Mouse (Mus musculus) lung, embryonic 15.5 days (tissue): Measurements from ENCODE around the gene Galnt6. TPM values are rescaled to one million over a fixed set of nuclear protein-coding genes. Genes with fewer than 3 reads are reported as not detected.

Experiments used
- ATAC-seq: fragments of 200-750 bp; cut with Nextera tagmentation; 2 replicates; pipeline ENCODE4 v1.8.0; 2017; ENCODE audit warnings: moderate number of reproducible peaks, borderline replicate concordance; ENCODE audit not compliant: low FRiP score, low TSS enrichment; ENCODE audit errors: extremely low read depth
- H3K27ac ChIP-seq: fragments of 300-500 bp; sonication (generic); 2 replicates; pipeline ENCODE4 v1.5.1; 2015; ENCODE audit warnings: moderate library complexity, mild to moderate bottlenecking, inconsistent platforms
- H3K27me3 ChIP-seq: fragments of 300-500 bp; sonication (generic); 2 replicates; pipeline ENCODE4 v1.6.1; 2015; ENCODE audit warnings: inconsistent platforms
- H3K36me3 ChIP-seq: fragments of 300-500 bp; sonication (generic); 2 replicates; pipeline ENCODE4 v1.6.1; 2015; ENCODE audit warnings: inconsistent platforms
- H3K4me1 ChIP-seq: fragments of 300-500 bp; sonication (generic); 2 replicates; pipeline ENCODE4 v1.6.1; 2015; ENCODE audit warnings: inconsistent platforms
- H3K4me2 ChIP-seq: fragments of 300-500 bp; sonication (generic); 2 replicates; pipeline ENCODE4 v1.6.1; 2015; ENCODE audit warnings: inconsistent platforms, mild to moderate bottlenecking, moderate library complexity
- H3K4me3 ChIP-seq: fragments of 300-500 bp; sonication (generic); 2 replicates; pipeline ENCODE4 v1.5.1; 2015; ENCODE audit warnings: mild to moderate bottlenecking, inconsistent platforms
- H3K9ac ChIP-seq: fragments of 300-500 bp; sonication (generic); 2 replicates; pipeline ENCODE4 v1.6.1; 2015; ENCODE audit warnings: inconsistent platforms
- H3K9me3 ChIP-seq: fragments of 300-500 bp; sonication (generic); 2 replicates; pipeline ENCODE4 v1.6.1; 2016; ENCODE audit warnings: inconsistent platforms
- WGBS: fragments of 180-500 bp; shearing (Covaris S2); methylation state at CpG from one replicate; pipeline ENCODE4 v1.1.7; 2015; 5-methylcytosine and 5-hydroxymethylcytosine counted together
- polyA plus RNA-seq: library from polyadenylated mRNA; unstranded; fragments of >200 nt; fragmentation: Nextera tagmentation; extraction: Ambion mirVana; gene quantifications from 2 replicates; pipeline ENCODE4 v1.2.1, GENCODE M21; 2015

Galnt6 gene
- polyA plus RNA-seq, 1 experiment from 2014 or later, result 0.61 TPM

DNA sequence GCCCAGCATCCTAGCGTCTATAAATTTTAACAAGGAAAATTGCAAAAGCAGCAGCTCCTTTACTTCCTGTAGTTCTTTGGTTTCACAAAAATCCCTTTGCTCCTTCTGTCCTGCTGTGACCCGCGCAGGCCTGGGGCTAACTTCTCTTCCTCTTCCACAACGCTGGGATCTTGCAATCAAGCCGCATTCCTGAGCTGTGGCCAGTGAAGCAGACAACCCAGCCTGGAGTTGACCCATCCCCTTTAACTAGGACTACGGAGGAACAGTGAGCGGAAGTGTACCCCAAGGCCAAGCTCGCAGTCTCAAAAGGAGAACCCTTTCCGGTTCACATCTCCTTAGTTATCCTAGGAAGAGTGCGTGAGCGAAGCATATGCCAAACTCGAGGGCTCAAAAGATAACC lies 50.6 kb downstream of the Galnt6 start:
- H3K27ac ChIP-seq, result no peak overlapping the region
- 83% methylated on average over 12 of the region's 12 CpGs for WGBS
- H3K4me2 ChIP-seq, result no peak overlapping the region
- H3K9me3 ChIP-seq, result no peaks in the 10 kb centered on the region
- ATAC-seq, result no peak
- no peak overlapping the region for H3K4me3 ChIP-seq
- H3K4me1 ChIP-seq, result 0 out of 2 replicates have a peak, but pooled peaks cover 3% of the 10 kb centered on the region
- no peaks in the 10 kb centered on the region for H3K27me3 ChIP-seq
- H3K36me3 ChIP-seq, result no peaks in the 10 kb centered on the region
- H3K9ac ChIP-seq, result no peak overlapping the region

DNA sequence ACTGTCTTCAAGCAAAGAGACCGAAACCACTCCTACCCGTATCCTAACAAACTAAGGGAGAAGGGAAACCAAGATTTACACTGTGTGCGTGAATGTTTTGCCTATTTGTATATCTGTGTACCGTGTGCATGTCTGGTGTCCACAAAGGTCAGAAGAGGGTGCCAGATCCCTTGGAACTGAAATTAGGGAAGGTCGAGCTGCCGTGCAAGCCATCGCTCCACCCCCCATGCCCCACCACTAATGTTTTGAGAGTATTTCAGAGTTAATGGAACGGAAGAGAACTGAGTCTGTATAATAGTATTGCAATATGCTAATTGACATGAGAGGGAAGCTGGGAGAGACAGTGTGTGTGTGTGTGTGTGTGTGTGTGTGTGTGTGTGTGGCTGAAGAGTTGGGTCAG lies 51.5 kb downstream of the Galnt6 start:
- no peak overlapping the region for H3K9ac ChIP-seq
- 88% methylated on average over 8 of the region's 8 CpGs for WGBS
- no peaks in the 10 kb centered on the region for H3K36me3 ChIP-seq
- H3K4me3 ChIP-seq, result no peak overlapping the region
- 0 out of 2 replicates have a peak, but pooled peaks cover 3% of the 10 kb centered on the region for H3K4me1 ChIP-seq
- ATAC-seq, result no peak
- H3K4me2 ChIP-seq, result no peak overlapping the region
- H3K27me3 ChIP-seq, result no peaks in the 10 kb centered on the region
- no peaks in the 10 kb centered on the region for H3K9me3 ChIP-seq
- no peak overlapping the region for H3K27ac ChIP-seq

DNA sequence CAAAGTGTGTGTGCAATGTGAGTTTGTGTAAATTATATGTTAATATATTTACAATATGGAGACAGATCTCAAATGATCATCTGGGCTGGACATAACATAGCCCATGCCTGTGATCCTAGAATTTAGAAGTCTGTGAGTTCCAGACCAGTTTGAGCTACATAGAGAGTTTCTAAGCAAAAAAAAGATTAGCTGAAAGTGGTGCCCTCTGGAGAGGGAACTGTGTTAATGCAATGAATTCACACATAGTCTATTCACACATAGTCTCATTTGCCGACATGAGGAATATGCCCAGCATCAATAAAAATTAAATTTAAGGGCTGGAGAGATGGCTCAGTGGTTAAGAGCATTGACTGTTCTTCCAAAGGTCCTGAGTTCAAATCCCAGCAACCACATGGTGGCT lies 52.7 kb downstream of the Galnt6 start:
- WGBS, result 71% methylated on average over 1 of the region's 1 CpGs
- H3K4me1 ChIP-seq, result 0 out of 2 replicates have a peak, but pooled peaks cover 3% of the 10 kb centered on the region

DNA sequence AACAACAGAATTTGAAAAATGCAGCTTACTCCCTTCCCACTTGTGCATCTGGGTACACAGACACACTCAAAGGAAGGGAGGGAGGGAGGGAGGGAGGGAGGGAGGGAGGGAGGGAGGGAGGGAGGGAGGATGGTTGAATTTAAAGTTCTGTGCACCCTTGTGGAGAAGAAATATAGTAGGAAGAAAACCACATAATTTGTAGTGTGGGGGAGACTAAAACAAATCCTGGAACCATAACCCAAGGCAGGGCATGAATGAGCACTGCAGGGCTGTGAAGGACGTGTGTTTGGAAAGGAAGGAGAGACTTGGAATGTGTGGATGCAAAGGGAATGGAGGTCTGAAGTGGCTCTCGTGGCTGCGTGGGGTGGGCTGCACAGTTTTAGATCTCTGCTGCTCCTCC lies 53.7 kb downstream of the Galnt6 start:
- 48% methylated on average over 3 of the region's 3 CpGs for WGBS
- no peak overlapping the region for H3K4me2 ChIP-seq
- ATAC-seq, result no peak
- H3K27me3 ChIP-seq, result no peaks in the 10 kb centered on the region
- H3K4me3 ChIP-seq, result no peak overlapping the region
- H3K36me3 ChIP-seq, result no peaks in the 10 kb centered on the region
- H3K27ac ChIP-seq, result no peak overlapping the region
- no peaks in the 10 kb centered on the region for H3K9me3 ChIP-seq
- 0 out of 2 replicates have a peak, but pooled peaks cover 3% of the 10 kb centered on the region for H3K4me1 ChIP-seq
- no peak overlapping the region for H3K9ac ChIP-seq

More for the DNA sequence above, 52.7 kb downstream of the Galnt6 start:
- Histone ChIP-seq H3K27me3 (no peaks in the 10 kb centered on the region), H3K36me3 (no peaks in the 10 kb centered on the region), H3K4me2 (no peak overlapping the region), H3K9me3 (no peaks in the 10 kb centered on the region), H3K9ac (no peak overlapping the region), H3K27ac (no peak overlapping the region), H3K4me3 (no peak overlapping the region)
- no peak for ATAC-seq

DNA sequence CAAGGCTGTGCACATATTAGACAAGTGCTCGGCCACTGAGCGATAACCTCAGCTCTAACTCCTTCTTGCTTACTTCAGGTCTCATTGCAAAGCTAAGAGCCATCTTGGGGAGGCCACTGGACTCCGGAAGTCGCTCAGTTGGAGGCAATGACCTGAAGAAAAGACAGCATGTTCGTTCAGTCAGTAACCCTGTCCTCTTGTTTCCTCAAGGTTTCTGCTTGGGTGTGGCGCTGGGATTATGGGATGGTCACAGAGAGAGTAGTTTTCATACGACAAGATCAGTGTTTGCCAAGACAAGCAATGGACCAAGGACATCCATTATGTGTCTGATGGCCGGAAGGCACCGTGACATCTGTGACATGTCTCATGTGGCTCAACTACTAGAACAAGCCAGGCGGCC lies 54.6 kb downstream of the Galnt6 start:
- Histone ChIP-seq H3K36me3 (no peaks in the 10 kb centered on the region), H3K27ac (no peak overlapping the region)

DNA sequence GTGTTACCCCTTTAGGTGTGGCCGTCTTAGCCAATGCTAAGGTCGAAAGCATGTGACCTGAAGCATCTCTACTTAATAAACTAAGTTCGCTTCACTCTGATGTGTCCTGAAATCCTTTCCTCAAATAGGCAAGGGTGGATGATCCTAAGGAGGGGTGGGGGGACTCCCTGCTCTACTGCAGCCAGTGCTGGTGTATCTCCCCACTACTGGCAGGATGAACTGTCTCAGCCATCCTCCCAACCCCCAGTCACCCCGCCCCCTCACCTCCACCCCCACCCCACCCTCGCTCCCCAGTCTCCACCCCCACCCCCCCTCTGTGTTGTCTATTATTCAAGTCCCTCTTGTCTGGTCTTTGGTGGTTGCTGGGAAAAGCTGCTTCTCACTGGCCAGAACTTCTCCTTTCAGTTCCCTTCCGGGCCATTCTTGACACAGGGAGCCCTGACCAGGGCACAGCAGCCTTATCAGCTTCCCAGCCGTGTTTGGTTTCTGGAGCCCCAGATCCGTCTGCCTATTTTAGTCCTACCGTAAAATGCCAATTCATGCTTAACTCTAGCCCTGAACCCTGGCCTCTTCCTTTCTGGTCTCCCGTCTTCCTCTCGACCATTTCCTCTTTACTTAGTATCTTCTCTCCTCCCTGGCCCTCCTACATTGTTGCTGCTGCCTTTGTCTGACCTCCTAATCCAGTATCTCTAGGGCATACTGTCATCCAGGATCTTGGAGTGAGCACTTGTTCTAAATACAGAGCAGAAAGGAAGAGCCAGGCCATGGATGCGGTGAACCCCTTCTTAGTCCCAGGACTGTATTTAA lies 55.4 kb downstream of the Galnt6 start:
- no peak overlapping the region for H3K4me2 ChIP-seq
- H3K27ac ChIP-seq, result no peak overlapping the region
- H3K4me1 ChIP-seq, result 0 out of 2 replicates have a peak, but pooled peaks cover 3% of the 10 kb centered on the region

More for the DNA sequence above, 54.6 kb downstream of the Galnt6 start:
- 82% methylated on average over 10 of the region's 10 CpGs for WGBS
- H3K27me3 ChIP-seq, result no peaks in the 10 kb centered on the region
- ATAC-seq, result no peak
- H3K4me3 ChIP-seq, result no peak overlapping the region
- H3K4me1 ChIP-seq, result 0 out of 2 replicates have a peak, but pooled peaks cover 3% of the 10 kb centered on the region
- no peak overlapping the region for H3K9ac ChIP-seq
- no peak overlapping the region for H3K4me2 ChIP-seq
- no peaks in the 10 kb centered on the region for H3K9me3 ChIP-seq

DNA sequence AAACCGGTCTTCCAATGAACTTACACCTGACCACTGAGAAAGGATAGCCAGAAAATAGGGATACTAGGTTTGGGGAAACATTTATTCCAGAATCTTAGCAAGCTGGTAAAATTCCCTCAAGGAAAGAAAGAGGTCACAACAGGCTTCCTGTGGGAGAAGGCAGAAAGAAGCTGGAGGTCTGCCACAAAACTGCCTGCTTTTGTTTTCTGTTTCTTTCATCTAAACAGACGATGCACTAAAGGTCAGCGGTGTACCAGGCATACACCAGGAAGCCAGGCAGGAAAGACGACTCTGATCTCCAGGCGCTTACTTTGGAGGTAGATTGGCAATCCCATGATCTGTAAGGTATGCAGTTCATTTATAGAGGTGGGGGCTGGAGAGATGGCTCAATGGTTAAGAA lies 58.3 kb downstream of the Galnt6 start:
- H3K4me3 ChIP-seq, result no peak overlapping the region
- no peak overlapping the region for H3K4me2 ChIP-seq
- WGBS, result 76% methylated on average over 5 of the region's 5 CpGs
- H3K27me3 ChIP-seq, result no peaks in the 10 kb centered on the region
- no peaks in the 10 kb centered on the region for H3K9me3 ChIP-seq
- H3K9ac ChIP-seq, result no peak overlapping the region
- no peak for ATAC-seq
- no peaks in the 10 kb centered on the region for H3K36me3 ChIP-seq
- H3K27ac ChIP-seq, result no peak overlapping the region
- peaks cover 14% of the 10 kb centered on the region for H3K4me1 ChIP-seq

More for the DNA sequence above, 55.4 kb downstream of the Galnt6 start:
- WGBS, result 34% methylated on average over 12 of the region's 12 CpGs
- no peak overlapping the region; the same call in 1 of the 2 replicates for H3K9ac ChIP-seq
- H3K36me3 ChIP-seq, result no peaks in the 10 kb centered on the region
- no peak for ATAC-seq
- H3K4me3 ChIP-seq, result no peak overlapping the region
- H3K9me3 ChIP-seq, result no peaks in the 10 kb centered on the region
- no peaks in the 10 kb centered on the region for H3K27me3 ChIP-seq

DNA sequence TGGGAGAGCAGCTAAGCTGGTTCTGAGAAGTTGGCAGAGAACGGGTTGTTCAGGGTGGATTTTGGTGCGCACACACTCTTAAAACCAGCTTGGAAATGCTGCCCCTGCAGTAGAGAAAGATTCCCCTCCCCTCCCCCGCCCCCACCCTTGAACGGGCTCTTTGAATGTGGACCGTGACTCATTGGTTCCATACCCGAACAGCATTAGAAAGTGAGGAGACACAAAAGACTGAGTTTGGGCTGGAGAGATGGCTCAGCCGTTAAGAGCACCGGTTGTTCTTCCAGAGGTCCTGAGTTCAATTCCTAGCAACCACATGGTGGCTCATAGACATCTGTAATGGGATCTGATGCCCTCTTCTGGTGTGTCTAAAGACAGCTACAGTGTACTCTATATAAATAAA lies 59.2 kb downstream of the Galnt6 start:
- Histone ChIP-seq H3K9ac (no peak overlapping the region), H3K27me3 (no peaks in the 10 kb centered on the region), H3K36me3 (no peaks in the 10 kb centered on the region), H3K27ac (no peak overlapping the region), H3K4me3 (no peak overlapping the region), H3K9me3 (no peaks in the 10 kb centered on the region), H3K4me2 (no peak overlapping the region), H3K4me1 (peaks cover 20% of the 10 kb centered on the region)
- ATAC-seq, result no peak
- 88% methylated on average over 8 of the region's 8 CpGs for WGBS

DNA sequence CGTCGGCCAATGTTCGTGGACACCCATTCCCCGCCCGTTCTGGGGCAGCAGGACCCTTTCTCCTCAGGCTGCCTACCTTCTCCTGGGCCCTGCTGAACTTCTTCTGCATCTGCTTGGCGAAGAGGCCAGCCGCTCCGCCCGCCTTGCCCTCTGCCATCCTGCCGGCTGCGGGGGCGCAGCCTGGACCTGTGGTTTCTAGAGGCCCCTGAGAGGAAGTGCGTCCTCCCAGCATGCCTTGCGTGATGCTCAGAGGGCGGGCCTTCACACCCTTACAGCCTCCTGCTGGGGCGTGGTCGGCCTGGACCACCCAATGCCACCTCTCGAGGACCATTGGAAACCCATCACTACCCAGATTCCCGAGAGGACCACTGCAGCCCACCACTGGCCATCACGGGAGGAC lies 59.8 kb downstream of the Galnt6 start, which contains the start of gene Bin2:
Gene Bin2 (minus strand): TSS at position 217 of the 400 bp plus-strand sequence.
- H3K4me1 ChIP-seq, result peaks cover 21% of the 10 kb centered on the region
- H3K27me3 ChIP-seq, result no peaks in the 10 kb centered on the region
- H3K27ac ChIP-seq, result no peak within 1 kb of the TSS
- H3K4me3 ChIP-seq, result peak within 1 kb of the TSS; percentile 10; the same call in 1 of the 2 replicates
- H3K4me2 ChIP-seq, result no peak within 1 kb of the TSS
- 90% methylated on average over 20 of the region's 20 CpGs for WGBS
- no peak for ATAC-seq
- H3K36me3 ChIP-seq, result no peaks in the 10 kb centered on the region
- H3K9ac ChIP-seq, result no peak within 1 kb of the TSS
- no peaks in the 10 kb centered on the region for H3K9me3 ChIP-seq

DNA sequence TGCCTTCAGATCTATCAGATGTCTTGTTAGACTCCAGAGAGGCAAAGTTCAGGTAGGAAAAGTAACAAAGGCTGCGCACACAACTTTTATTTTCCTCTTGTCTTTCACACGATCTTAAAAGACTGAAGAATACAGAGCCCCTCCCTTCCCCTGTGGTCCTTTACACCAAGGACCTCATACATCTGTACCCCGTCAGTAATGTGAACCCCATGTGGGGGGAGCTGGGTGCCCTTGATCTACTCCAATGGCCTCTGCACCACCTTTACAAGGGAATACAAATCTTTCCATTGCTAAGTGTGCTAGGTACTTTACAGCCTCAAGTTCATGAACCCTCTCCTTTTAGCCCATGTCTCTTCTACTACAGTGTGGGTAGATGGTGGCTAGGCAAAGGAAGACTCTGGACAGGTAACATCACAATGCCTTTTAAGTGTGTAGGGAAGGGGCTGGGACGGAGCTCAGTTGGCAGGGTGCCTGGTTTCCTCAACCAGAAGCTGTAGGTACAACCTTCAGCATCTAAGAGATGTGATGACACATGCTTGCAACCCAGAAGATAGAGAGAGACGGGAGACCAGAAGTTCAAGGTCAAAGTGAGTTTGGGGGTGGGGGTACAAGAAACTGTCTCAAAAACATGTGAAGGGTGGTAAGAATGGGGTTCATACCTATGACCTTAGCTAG lies 61.2 kb downstream of the Galnt6 start:
- no peak overlapping the region for H3K9ac ChIP-seq
- no peaks in the 10 kb centered on the region for H3K36me3 ChIP-seq
- H3K4me2 ChIP-seq, result no peak overlapping the region
- no peak for ATAC-seq
- H3K4me3 ChIP-seq, result no peak overlapping the region
- H3K4me1 ChIP-seq, result peaks cover 21% of the 10 kb centered on the region
- no peaks in the 10 kb centered on the region for H3K27me3 ChIP-seq
- no peak overlapping the region for H3K27ac ChIP-seq
- H3K9me3 ChIP-seq, result no peaks in the 10 kb centered on the region
- 74% methylated on average over 5 of the region's 5 CpGs for WGBS

DNA sequence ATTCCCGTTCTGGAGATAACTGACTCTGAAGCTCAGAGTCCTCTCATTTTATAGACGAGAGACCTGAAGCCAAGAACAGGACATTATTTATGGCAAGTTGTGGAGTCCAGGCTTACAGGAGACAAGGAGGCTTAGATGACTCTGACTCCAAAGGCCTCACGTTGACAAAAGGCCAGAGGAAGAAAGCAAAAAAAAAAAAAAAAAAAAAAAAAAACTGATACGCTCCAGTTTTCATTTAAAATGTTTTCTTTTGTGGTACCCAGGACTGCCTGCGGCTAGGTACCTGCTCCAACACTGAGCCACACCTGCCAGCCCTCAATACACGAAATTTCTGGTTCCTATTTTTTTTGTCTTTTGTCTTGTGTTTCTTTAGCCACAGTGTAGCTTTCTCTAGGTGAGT lies 61.8 kb downstream of the Galnt6 start:
- Histone ChIP-seq H3K9ac (no peak overlapping the region), H3K27ac (no peak overlapping the region), H3K9me3 (no peaks in the 10 kb centered on the region), H3K4me2 (no peak overlapping the region), H3K36me3 (no peaks in the 10 kb centered on the region), H3K27me3 (no peaks in the 10 kb centered on the region), H3K4me1 (peaks cover 21% of the 10 kb centered on the region), H3K4me3 (no peak overlapping the region)
- ATAC-seq, result no peak
- 45% methylated on average over 6 of the region's 6 CpGs for WGBS

DNA sequence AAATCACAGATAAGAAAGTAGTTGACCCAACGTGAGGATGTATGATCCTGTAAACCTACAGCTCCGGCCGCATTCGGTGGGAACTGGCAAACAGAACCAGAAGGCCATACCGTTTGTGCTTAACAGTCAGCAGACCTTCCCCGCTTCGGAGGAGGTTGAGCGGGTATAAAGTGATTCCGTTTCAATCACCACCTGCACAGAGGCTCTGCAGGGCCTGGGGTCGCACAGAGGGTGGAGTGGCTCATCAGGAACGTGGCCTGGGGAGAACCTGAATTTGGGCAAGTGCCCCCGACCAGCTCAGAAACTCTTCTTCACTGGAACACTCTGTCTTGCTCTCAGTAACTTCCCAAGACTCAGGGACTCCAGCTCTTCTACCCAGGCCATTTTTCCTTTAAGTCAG lies 62.3 kb downstream of the Galnt6 start:
- Histone ChIP-seq H3K4me3 (no peak overlapping the region), H3K36me3 (no peaks in the 10 kb centered on the region), H3K27me3 (no peaks in the 10 kb centered on the region), H3K9ac (no peak overlapping the region), H3K4me1 (peaks cover 21% of the 10 kb centered on the region), H3K27ac (no peak overlapping the region), H3K9me3 (no peaks in the 10 kb centered on the region), H3K4me2 (no peak overlapping the region; the same call in 1 of the 2 replicates)
- WGBS, result 20% methylated on average over 12 of the region's 12 CpGs
- ATAC-seq, result no peak
